Mouse (Mus musculus) mesoderm, embryonic 11.5 days (tissue): Measurements from ENCODE around the gene Cerkl.

ENCODE experiments used
- DNase-seq: peaks from one replicate; pipeline ENCODE4 v3.0.0-alpha.2; 2012; ENCODE audit warnings: low read depth, low spot score

Gene Cerkl

GRCm38 (mm10) chr2:79372486-79373200, 83.9 kb downstream of the Cerkl start:
- no peak for DNase-seq

- no peak for DNase-seq
Observed at GRCm38 (mm10) chr2:79372154-79372467, 84.5 kb downstream of the Cerkl start.

GRCm38 (mm10) chr2:79371326-79372153, 85.0 kb downstream of the Cerkl start:
- DNase-seq, result no peak

GRCm38 (mm10) chr2:79370711-79371312, 85.8 kb downstream of the Cerkl start:
- no peak for DNase-seq

GRCm38 (mm10) chr2:79369905-79370304, 86.7 kb downstream of the Cerkl start:
- no peak for DNase-seq

GRCm38 (mm10) chr2:79369061-79369524, 87.5 kb downstream of the Cerkl start:
- peak; percentile 38 for DNase-seq

GRCm38 (mm10) chr2:79368661-79369060, 87.9 kb downstream of the Cerkl start:
- no peak for DNase-seq

- no peak for DNase-seq
Observed at GRCm38 (mm10) chr2:79367451-79368450, 88.8 kb downstream of the Cerkl start.

- DNase-seq, result no peak
Observed at GRCm38 (mm10) chr2:79363920-79364319, 92.7 kb downstream of the Cerkl start.

- DNase-seq, result no peak
Observed at GRCm38 (mm10) chr2:79362029-79362428, 94.6 kb downstream of the Cerkl start.

- DNase-seq, result no peak
Observed at GRCm38 (mm10) chr2:79357835-79358234, 98.8 kb downstream of the Cerkl start.

GRCm38 (mm10) chr2:79354773-79355172, 101.8 kb downstream of the Cerkl start:
- DNase-seq, result no peak

GRCm38 (mm10) chr2:79352100-79352802, 104.3 kb downstream of the Cerkl start:
- DNase-seq, result no peak

- peak; percentile 49 for DNase-seq
Observed at GRCm38 (mm10) chr2:79351179-79352099, 105.1 kb downstream of the Cerkl start.

- DNase-seq, result no peak
Observed at GRCm38 (mm10) chr2:79343115-79343514, 113.5 kb downstream of the Cerkl start.

GRCm38 (mm10) chr2:79339003-79339402, 117.6 kb downstream of the Cerkl start:
- no peak for DNase-seq

- no peak for DNase-seq
Observed at GRCm38 (mm10) chr2:79336141-79336540, 120.4 kb downstream of the Cerkl start.

GRCm38 (mm10) chr2:79334661-79335060, 121.9 kb downstream of the Cerkl start:
- no peak for DNase-seq

- no peak for DNase-seq
Observed at GRCm38 (mm10) chr2:79328079-79328478, 128.5 kb downstream of the Cerkl start.
